Mouse (Mus musculus): ENCODE measurements around the gene Vegfa. TPM values are rescaled to one million over a fixed set of nuclear protein-coding genes. Genes with fewer than 3 reads are reported as not detected.

The Vegfa gene
- 81.0 TPM for polyA plus RNA-seq (2014; fragmentation: Illumina TruSeq; extraction: RNeasy Lipid Tissue Mini Kit (QIAGEN cat#74804); ENCODE audit: low read depth, low replicate concordance)

GRCm38 (mm10) chr17:46032257-46032991, at the start of gene Vegfa:
Gene Vegfa (minus strand): TSS chr17:46032369.

Other genes with a start within 250 kb of the Vegfa start
- gene Mrps18a, start 78.6 kb upstream of the Vegfa start, polyA plus RNA-seq (2014; fragmentation: Illumina TruSeq; extraction: RNeasy Lipid Tissue Mini Kit (QIAGEN cat#74804); ENCODE audit: low read depth, low replicate concordance) = 20.5 TPM
- gene Rsph9, start 111.8 kb upstream of the Vegfa start, polyA plus RNA-seq (2014; fragmentation: Illumina TruSeq; extraction: RNeasy Lipid Tissue Mini Kit (QIAGEN cat#74804); ENCODE audit: low read depth, low replicate concordance) = not detected
- 1.5 TPM for gene Mad2l1bp, start 121.2 kb upstream of the Vegfa start, polyA plus RNA-seq (2014; fragmentation: Illumina TruSeq; extraction: RNeasy Lipid Tissue Mini Kit (QIAGEN cat#74804); ENCODE audit: low read depth, low replicate concordance)
- gene Gtpbp2, start 128.7 kb upstream of the Vegfa start, polyA plus RNA-seq (2014; fragmentation: Illumina TruSeq; extraction: RNeasy Lipid Tissue Mini Kit (QIAGEN cat#74804); ENCODE audit: low read depth, low replicate concordance) = 9.3 TPM
- 35.7 TPM for gene Polh, start 170.3 kb upstream of the Vegfa start, polyA plus RNA-seq (2014; fragmentation: Illumina TruSeq; extraction: RNeasy Lipid Tissue Mini Kit (QIAGEN cat#74804); ENCODE audit: low read depth, low replicate concordance)
- 41.4 TPM for gene Xpo5, start 170.4 kb upstream of the Vegfa start, polyA plus RNA-seq (2014; fragmentation: Illumina TruSeq; extraction: RNeasy Lipid Tissue Mini Kit (QIAGEN cat#74804); ENCODE audit: low read depth, low replicate concordance)
- gene Polr1c, start 215.7 kb upstream of the Vegfa start, polyA plus RNA-seq (2014; fragmentation: Illumina TruSeq; extraction: RNeasy Lipid Tissue Mini Kit (QIAGEN cat#74804); ENCODE audit: low read depth, low replicate concordance) = 7.2 TPM
- gene Yipf3, start 215.7 kb upstream of the Vegfa start, polyA plus RNA-seq (2014; fragmentation: Illumina TruSeq; extraction: RNeasy Lipid Tissue Mini Kit (QIAGEN cat#74804); ENCODE audit: low read depth, low replicate concordance) = 3.4 TPM
- gene Lrrc73, start 221.2 kb upstream of the Vegfa start, polyA plus RNA-seq (2014; fragmentation: Illumina TruSeq; extraction: RNeasy Lipid Tissue Mini Kit (QIAGEN cat#74804); ENCODE audit: low read depth, low replicate concordance) = not detected